Mouse (Mus musculus) MEL (cell line): ENCODE measurements at regions not wholly inside any gene's neighbourhood (a gene's known extent, or its start where the extent isn't known, plus 50 kb on each side); places are given as distances from the start of the nearest gene placed in this dataset.

Experiments used
- CTCF ChIP-seq, 3 experiments: IDR thresholded peaks in 2 of 3; conservative IDR thresholded peaks in 1 of 3; 2 replicates each; pipeline ENCODE4 v1.5.1; 2011 to 2012; ENCODE audit warnings: low read length in 3 of 3, low read depth in 2 of 3, mild to moderate bottlenecking in 2 of 3, improper control_type of control experiment in 1 of 3, inconsistent platforms in 1 of 3, mixed read lengths in 1 of 3, moderate library complexity in 1 of 3; ENCODE audit not compliant: control insufficient read depth in 1 of 3, insufficient read depth in 1 of 3, poor library complexity in 1 of 3, severe bottlenecking in 1 of 3
- EP300 ChIP-seq, 2 experiments: IDR thresholded peaks; 2 replicates each; pipeline ENCODE4 v1.6.1; 2011; ENCODE audit warnings: improper control_type of control experiment in 2 of 2, low read length in 2 of 2, low read depth in 1 of 2, mild to moderate bottlenecking in 1 of 2
- MAFK ChIP-seq: IDR thresholded peaks from 2 replicates; pipeline ENCODE4 v1.6.1; 2011; ENCODE audit warnings: low read depth, mild to moderate bottlenecking, low read length, improper control_type of control experiment, borderline replicate concordance
- MYC ChIP-seq: IDR thresholded peaks from 2 replicates; pipeline ENCODE4 v1.6.1; 2011; ENCODE audit warnings: low read depth, mild to moderate bottlenecking, low read length, improper control_type of control experiment, moderate library complexity
- ZKSCAN1 ChIP-seq: IDR thresholded peaks from 2 replicates; pipeline ENCODE4 v1.6.1; 2012; ENCODE audit warnings: low read depth, mild to moderate bottlenecking, inconsistent platforms, low read length, improper control_type of control experiment, moderate library complexity

GRCm38 (mm10) chr14:98414201-98414600 lies 244.6 kb upstream of the Dach1 start:
- TF ChIP-seq EP300 (IDR thresholded peaks at IDR 0.05; ENCODE audit: low read depth in 1 of 2, low read length in 2 of 2) (no peak), ZKSCAN1 (no peak), CTCF (IDR thresholded peaks at IDR 0.05 in 2 of 3, conservative IDR thresholded peaks at IDR 0.05 in 1 of 3; ENCODE audit: control insufficient read depth in 1 of 3, insufficient read depth in 1 of 3, low read depth in 2 of 3, low read length in 3 of 3, poor library complexity in 1 of 3, severe bottlenecking in 1 of 3) (peak; percentile 23 to 41 (median 26); a peak in 4 of 6 replicates), MAFK (no peak), MYC (no peak)
